Mouse (Mus musculus) lung, postnatal 0 days (tissue): ENCODE measurements around the gene Lonp2. TPM values are rescaled to one million over a fixed set of nuclear protein-coding genes. Genes with fewer than 3 reads are reported as not detected.

Experiments used
- ATAC-seq: fragments of 200-750 bp; cut with Nextera tagmentation; 2 replicates; pipeline ENCODE4 v1.8.0; 2017; ENCODE audit warnings: moderate library complexity
- DNase-seq: peaks from one replicate; pipeline ENCODE4 v3.0.0-alpha.2; 2016; ENCODE audit warnings: low spot score
- H3K27ac ChIP-seq: fragments of 300-500 bp; sonication (generic); 2 replicates; pipeline ENCODE4 v1.5.1; 2014; ENCODE audit warnings: antibody characterized with exemption, mild to moderate bottlenecking, low read length, mixed read lengths
- H3K27me3 ChIP-seq: fragments of 300-500 bp; sonication (generic); replicated peaks from 2 replicates; pipeline ENCODE4 v1.6.1; 2014; ENCODE audit warnings: low read length, mixed read lengths; ENCODE audit not compliant: insufficient read depth
- H3K36me3 ChIP-seq: fragments of 300-500 bp; sonication (generic); 2 replicates; pipeline ENCODE4 v1.6.1; 2014; ENCODE audit warnings: low read length, mixed read lengths; ENCODE audit not compliant: insufficient read depth
- H3K4me1 ChIP-seq: fragments of 300-500 bp; sonication (generic); 2 replicates; pipeline ENCODE4 v1.6.1; 2014; ENCODE audit warnings: antibody characterized with exemption, low read depth, low read length, mixed read lengths; ENCODE audit not compliant: insufficient read depth
- H3K4me2 ChIP-seq: fragments of 300-500 bp; sonication (generic); replicated peaks from 2 replicates; pipeline ENCODE4 v1.6.1; 2014; ENCODE audit warnings: low read depth, mild to moderate bottlenecking, low read length, moderate library complexity, mixed read lengths
- H3K4me3 ChIP-seq: fragments of 300-500 bp; sonication (generic); 2 replicates; pipeline ENCODE4 v1.5.1; 2014; ENCODE audit warnings: low read depth, low read length
- H3K9ac ChIP-seq: fragments of 300-500 bp; sonication (generic); replicated peaks from 2 replicates; pipeline ENCODE4 v1.6.1; 2014; ENCODE audit warnings: low read depth, mild to moderate bottlenecking
- H3K9me3 ChIP-seq: fragments of 300-500 bp; sonication (generic); 2 replicates; pipeline ENCODE4 v1.6.1; 2016; ENCODE audit warnings: low read length, mixed read lengths
- CTCF ChIP-seq: IDR thresholded peaks from 2 replicates; pipeline ENCODE4 v1.5.1; 2016; ENCODE audit warnings: antibody characterized with exemption, mild to moderate bottlenecking
- EP300 ChIP-seq: IDR thresholded peaks from 2 replicates; pipeline ENCODE4 v1.6.1; 2016; ENCODE audit warnings: antibody characterized with exemption, mild to moderate bottlenecking, control low read depth
- WGBS: fragments of 180-500 bp; shearing (Covaris S2); extraction: QIAGEN DNeasy Blood & Tissue Kit; methylation state at CpG from one replicate; pipeline ENCODE4 v1.1.7; 2014; 5-methylcytosine and 5-hydroxymethylcytosine counted together
- polyA plus RNA-seq: library from polyadenylated mRNA; unstranded; fragments of >200 nt; fragmentation: Nextera tagmentation; extraction: Ambion mirVana; gene quantifications from 2 replicates; pipeline ENCODE4 v1.2.1, GENCODE M21; 2015

Lonp2 gene
- polyA plus RNA-seq, 1 experiment from 2014 or later: 37.9 TPM

DNA sequence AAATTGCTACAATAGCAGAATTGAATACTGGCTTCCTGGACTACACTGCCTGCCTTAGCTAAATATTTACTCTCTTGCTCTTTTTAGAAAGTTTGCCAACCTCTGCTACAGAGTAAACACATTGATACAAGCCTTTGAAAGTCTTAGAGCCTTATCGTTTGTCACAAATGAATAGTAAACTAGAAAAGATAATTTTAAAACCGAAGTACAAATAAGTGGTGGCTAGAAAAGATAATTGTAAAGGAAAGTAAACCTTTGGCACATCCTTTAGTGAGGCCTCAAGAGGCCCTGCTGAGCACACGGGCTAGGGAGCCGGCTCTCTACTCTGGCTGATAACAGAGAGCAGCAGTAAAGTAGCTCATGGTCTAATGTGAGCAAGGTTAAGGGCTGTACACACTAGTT, 135.2 kb downstream of the Lonp2 start:
- H3K27me3 ChIP-seq: no peaks in the 10 kb centered on the region
- no peaks in the 10 kb centered on the region for H3K36me3 ChIP-seq
- H3K27ac ChIP-seq: peak overlapping the region; percentile 68
- no peak overlapping the region for H3K4me2 ChIP-seq
- no peak overlapping the region for H3K4me3 ChIP-seq
- peak; percentile 74 for ATAC-seq
- H3K9me3 ChIP-seq: no peaks in the 10 kb centered on the region
- H3K9ac ChIP-seq: no peak overlapping the region
- peaks cover 4% of the 10 kb centered on the region; the same call in 1 of the 2 replicates for H3K4me1 ChIP-seq
- TF ChIP-seq EP300 (peak; percentile 61), CTCF (no peak)
- DNase-seq: peak; percentile 81
- WGBS: 9% methylated on average over 4 of the region's 4 CpGs

DNA sequence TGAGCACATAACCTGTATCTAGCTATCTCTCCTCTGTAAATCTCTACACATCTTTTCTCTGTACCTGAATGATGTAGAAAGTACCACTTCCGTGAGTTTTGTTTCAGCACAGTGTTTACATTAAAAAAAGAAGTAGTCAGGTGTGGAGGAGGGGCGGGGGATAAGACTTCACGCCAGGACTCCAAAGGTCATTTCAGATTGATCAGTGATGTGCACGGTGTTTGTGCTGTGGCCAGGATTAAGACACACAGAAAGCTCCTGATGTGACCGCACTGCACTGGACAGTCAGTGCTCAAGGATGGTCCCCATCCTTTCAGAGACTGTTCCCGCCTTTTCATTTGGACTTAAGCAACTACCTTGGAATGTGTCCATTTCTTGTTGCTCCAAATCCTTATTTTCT, 136.9 kb downstream of the Lonp2 start:
- 57% methylated on average over 6 of the region's 6 CpGs for WGBS
- TF ChIP-seq CTCF: no peak
- no peak for TF ChIP-seq EP300
- DNase-seq (no peak), ATAC-seq (no peak)
- Histone ChIP-seq H3K36me3 (no peaks in the 10 kb centered on the region), H3K9ac (no peak overlapping the region), H3K4me2 (no peak overlapping the region), H3K27me3 (no peaks in the 10 kb centered on the region), H3K27ac (no peak overlapping the region), H3K9me3 (no peaks in the 10 kb centered on the region), H3K4me3 (no peak overlapping the region), H3K4me1 (peaks cover 4% of the 10 kb centered on the region; the same call in 1 of the 2 replicates)

DNA sequence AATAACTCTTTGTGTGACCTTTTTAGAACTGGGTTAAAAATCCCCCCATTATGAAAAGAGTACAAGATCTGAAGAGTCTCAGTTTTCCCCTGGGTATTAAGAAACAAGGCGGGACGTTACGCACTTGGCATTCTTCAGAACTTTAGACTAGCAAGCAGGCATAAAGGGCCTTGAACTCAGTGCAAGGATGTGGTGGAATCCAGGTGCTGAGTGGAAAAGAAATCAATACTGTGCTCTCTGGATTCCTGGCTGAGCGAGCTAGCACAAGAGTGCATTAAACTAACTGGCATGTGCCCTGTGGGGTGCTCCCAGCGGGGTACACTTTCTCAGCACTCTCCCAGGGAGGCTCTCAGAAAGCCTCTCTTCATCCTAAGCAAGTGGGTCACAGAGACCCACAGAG, 139.0 kb downstream of the Lonp2 start:
- Histone ChIP-seq H3K27me3 (no peaks in the 10 kb centered on the region), H3K27ac (no peak overlapping the region), H3K9ac (no peak overlapping the region), H3K36me3 (no peaks in the 10 kb centered on the region), H3K4me2 (no peak overlapping the region), H3K4me1 (peaks cover 4% of the 10 kb centered on the region; the same call in 1 of the 2 replicates), H3K9me3 (no peaks in the 10 kb centered on the region), H3K4me3 (no peak overlapping the region)
- DNase-seq (no peak), ATAC-seq (no peak)
- 43% methylated on average over 5 of the region's 5 CpGs for WGBS
- no peak for TF ChIP-seq EP300
- no peak for TF ChIP-seq CTCF

- Histone ChIP-seq H3K4me3 (no peak overlapping the region), H3K27ac (no peak overlapping the region), H3K36me3 (no peaks in the 10 kb centered on the region), H3K9me3 (no peaks in the 10 kb centered on the region), H3K27me3 (no peaks in the 10 kb centered on the region), H3K4me1 (no peaks in the 10 kb centered on the region), H3K4me2 (no peak overlapping the region), H3K9ac (no peak overlapping the region)
- no peak for ATAC-seq
- DNase-seq: no peak
- TF ChIP-seq CTCF: no peak
- no peak for TF ChIP-seq EP300
- WGBS: 86% methylated on average over 10 of the region's 10 CpGs
These were observed 141.3 kb downstream of the Lonp2 start for GRCm38 (mm10) chr8:86765155-86765554.

DNA sequence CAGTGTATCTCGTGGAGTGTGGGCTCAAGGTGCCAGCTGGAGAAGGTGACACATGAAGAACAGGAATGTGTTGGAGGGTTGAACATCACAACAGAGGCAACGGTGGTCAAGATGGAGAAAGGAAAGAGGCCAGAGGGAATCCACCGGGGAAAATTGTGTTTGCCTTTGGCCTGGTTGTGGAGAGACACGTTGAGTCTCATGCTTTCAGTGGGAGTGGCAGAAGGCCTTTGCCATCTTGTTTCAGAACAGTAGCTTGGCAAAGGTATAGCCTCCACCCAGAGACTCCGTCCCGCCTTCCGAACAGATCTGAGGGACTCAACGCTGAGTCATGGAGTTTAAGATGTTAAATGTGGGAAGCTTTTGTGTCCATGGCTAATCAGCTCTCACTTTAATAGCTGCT, 141.8 kb downstream of the Lonp2 start:
- DNase-seq (no peak), ATAC-seq (no peak)
- Histone ChIP-seq H3K9ac (no peak overlapping the region), H3K36me3 (no peaks in the 10 kb centered on the region), H3K4me2 (no peak overlapping the region), H3K9me3 (no peaks in the 10 kb centered on the region), H3K4me3 (no peak overlapping the region), H3K27ac (peak overlapping the region; percentile 70), H3K27me3 (no peaks in the 10 kb centered on the region), H3K4me1 (no peaks in the 10 kb centered on the region)
- no peak for TF ChIP-seq EP300
- no peak for TF ChIP-seq CTCF
- WGBS: 74% methylated on average over 8 of the region's 8 CpGs

DNA sequence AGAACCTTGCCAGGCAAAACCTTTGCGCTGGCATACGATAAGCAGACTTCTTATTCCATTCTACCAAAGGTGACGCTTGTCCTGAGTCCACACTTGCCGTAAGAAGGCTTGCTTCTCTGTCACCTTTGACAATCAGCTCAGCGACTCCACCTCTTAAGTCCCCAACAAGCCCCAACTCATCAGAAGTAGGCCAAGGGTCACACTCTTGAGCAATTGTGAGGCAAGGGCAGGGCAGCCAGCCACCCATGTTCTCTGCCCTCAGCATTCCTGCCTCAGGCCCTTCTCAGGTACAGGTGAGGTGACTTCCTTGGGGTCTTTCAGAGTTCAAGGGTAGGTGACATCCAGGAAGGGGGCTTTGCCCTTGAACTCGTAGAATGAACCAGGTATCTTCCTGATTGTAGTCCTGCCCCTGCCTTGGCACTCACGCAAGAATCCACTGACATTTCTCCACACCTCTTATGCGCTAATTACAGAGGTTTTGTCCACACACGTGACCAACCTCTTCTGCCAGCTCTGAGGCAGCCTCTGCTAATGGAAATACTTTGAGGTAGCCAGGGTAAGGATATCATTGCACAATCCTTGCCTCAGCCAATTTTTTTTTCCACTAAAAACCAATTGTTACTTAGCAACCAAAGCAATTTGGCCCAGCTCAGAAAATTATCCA, 142.8 kb downstream of the Lonp2 start:
- H3K9ac ChIP-seq: no peak overlapping the region
- H3K4me1 ChIP-seq: no peaks in the 10 kb centered on the region
- TF ChIP-seq CTCF: no peak
- peak; percentile 67 for TF ChIP-seq EP300
- H3K36me3 ChIP-seq: no peaks in the 10 kb centered on the region
- no peak overlapping the region for H3K4me2 ChIP-seq
- H3K27ac ChIP-seq: peak overlapping the region; percentile 70
- DNase-seq (peak; percentile 87), ATAC-seq (peak; percentile 86)
- no peaks in the 10 kb centered on the region for H3K27me3 ChIP-seq
- H3K4me3 ChIP-seq: no peak overlapping the region
- 55% methylated on average over 9 of the region's 9 CpGs for WGBS
- no peaks in the 10 kb centered on the region for H3K9me3 ChIP-seq

GRCm38 (mm10) chr8:86768499-86768898, 144.7 kb downstream of the Lonp2 start:
- H3K9ac ChIP-seq: no peak overlapping the region
- peak; percentile 51 for TF ChIP-seq EP300
- TF ChIP-seq CTCF: no peak
- ATAC-seq (peak; percentile 46), DNase-seq (peak; percentile 88)
- H3K4me2 ChIP-seq: no peak overlapping the region
- no peaks in the 10 kb centered on the region for H3K27me3 ChIP-seq
- H3K27ac ChIP-seq: no peak overlapping the region
- H3K4me3 ChIP-seq: no peak overlapping the region
- no peaks in the 10 kb centered on the region for H3K36me3 ChIP-seq
- WGBS: 44% methylated on average over 5 of the region's 5 CpGs
- no peaks in the 10 kb centered on the region for H3K9me3 ChIP-seq
- H3K4me1 ChIP-seq: no peaks in the 10 kb centered on the region
